Mouse (Mus musculus): ENCODE results near the gene Snx19. TPM values are rescaled to one million over a fixed set of nuclear protein-coding genes. Genes with fewer than 3 reads are reported as not detected.

Gene Snx19
- total and polyA plus RNA-seq, 3 experiments = 12.0 to 17.4 TPM; not detected in 1

GRCm38 (mm10) chr9:30431909-30432308 lies 5.0 kb downstream of the Snx19 start:
- peaks cover 1 to 9% of the 10 kb centered on the region in 2 experiments; a peak in 2 of 4 replicates for H3K36me3 ChIP-seq (ENCODE audit: control insufficient read depth in 1 of 2, insufficient read depth in 2 of 2, low read length in 2 of 2)
- no peak for DNase-seq (ENCODE audit: low read depth, low spot score)
- H3K4me1 ChIP-seq (ENCODE audit: control insufficient read depth in 1 of 2, insufficient read depth in 2 of 2, low read length in 2 of 2) = peaks cover 0 to 24% of the 10 kb centered on the region in 2 experiments; a peak in 2 of 4 replicates
- H3K79me2 ChIP-seq (ENCODE audit: control insufficient read depth, insufficient read depth, low read length, poor library complexity) = peaks cover 19% of the 10 kb centered on the region
- H3K9ac ChIP-seq (ENCODE audit: control insufficient read depth, low read depth, low read length, poor library complexity, severe bottlenecking) = no peak overlapping the region
- H3K27me3 ChIP-seq (ENCODE audit: control insufficient read depth in 1 of 2, insufficient read depth in 2 of 2, low read length in 2 of 2) = no peaks in the 10 kb centered on the region
- no peak overlapping the region for H3K27ac ChIP-seq (ENCODE audit: control insufficient read depth, low read depth, low read length)
- no peak for TF ChIP-seq POLR2AphosphoS2 (IDR thresholded peaks at IDR 0.05; ENCODE audit: low read length)
- TF ChIP-seq E2F4 (IDR thresholded peaks at IDR 0.05; ENCODE audit: borderline replicate concordance, low read depth, low read length) = no peak
- TF ChIP-seq SIN3A (IDR thresholded peaks at IDR 0.05; ENCODE audit: low read length) = no peak
- no peak for TF ChIP-seq POLR2AphosphoS5 (IDR thresholded peaks at IDR 0.05; ENCODE audit: borderline replicate concordance, low read depth, low read length)
- TF ChIP-seq MYB (IDR thresholded peaks at IDR 0.05; ENCODE audit: low read depth, low read length) = no peak
- no peak overlapping the region for H3K4me3 ChIP-seq (ENCODE audit: control insufficient read depth in 1 of 2, insufficient read depth in 1 of 2, low read depth in 2 of 2, low read length in 2 of 2)
- no peaks in the 10 kb centered on the region for H3K9me3 ChIP-seq (replicated peaks; ENCODE audit: insufficient read depth, low read length)

GRCm38 (mm10) chr9:30433914-30434313 lies 7.0 kb downstream of the Snx19 start:
- no peak overlapping the region for H3K9ac ChIP-seq (ENCODE audit: control insufficient read depth, low read depth, low read length, poor library complexity, severe bottlenecking)
- no peaks in the 10 kb centered on the region for H3K9me3 ChIP-seq (replicated peaks; ENCODE audit: insufficient read depth, low read length)
- H3K27me3 ChIP-seq (ENCODE audit: control insufficient read depth in 1 of 2, insufficient read depth in 2 of 2, low read length in 2 of 2) = no peaks in the 10 kb centered on the region
- H3K27ac ChIP-seq (ENCODE audit: control insufficient read depth, low read depth, low read length) = no peak overlapping the region
- H3K4me3 ChIP-seq (ENCODE audit: control insufficient read depth in 1 of 2, insufficient read depth in 1 of 2, low read depth in 2 of 2, low read length in 2 of 2) = no peak overlapping the region
- TF ChIP-seq ZMIZ1 (IDR thresholded peaks at IDR 0.05; ENCODE audit: low read depth, low read length) = no peak
- TF ChIP-seq CTCF (IDR thresholded peaks at IDR 0.05 in 2 of 3, conservative IDR thresholded peaks at IDR 0.05 in 1 of 3; ENCODE audit: control insufficient read depth in 1 of 3, insufficient read depth in 1 of 3, low read depth in 2 of 3, low read length in 3 of 3, poor library complexity in 1 of 3, severe bottlenecking in 1 of 3) = no peak
- no peak for TF ChIP-seq POLR2A (IDR thresholded peaks at IDR 0.05; ENCODE audit: control insufficient read depth in 1 of 2, insufficient read depth in 1 of 2, low read depth in 1 of 2, low read length in 2 of 2, poor library complexity in 1 of 2)
- TF ChIP-seq EP300 (IDR thresholded peaks at IDR 0.05; ENCODE audit: low read depth in 1 of 2, low read length in 2 of 2) = no peak
- TF ChIP-seq UBTF (IDR thresholded peaks at IDR 0.05; ENCODE audit: borderline replicate concordance, insufficient read depth, low read depth, low read length) = no peak
- no peak for TF ChIP-seq JUND (IDR thresholded peaks at IDR 0.05; ENCODE audit: low read depth, low read length)
- no peak for TF ChIP-seq MAX (IDR thresholded peaks at IDR 0.05; ENCODE audit: low read length)
- no peak for TF ChIP-seq TCF12 (IDR thresholded peaks at IDR 0.05; ENCODE audit: low read depth, low read length)
- no peak for TF ChIP-seq NRF1 (IDR thresholded peaks at IDR 0.05; ENCODE audit: insufficient read depth, low read depth, low read length, poor library complexity, severe bottlenecking)
- no peak for TF ChIP-seq CHD1 (IDR thresholded peaks at IDR 0.05; ENCODE audit: low read depth, low read length)
- no peak for TF ChIP-seq MEF2A (IDR thresholded peaks at IDR 0.05; ENCODE audit: extremely low read depth, insufficient replicate concordance, low read depth, low read length, poor library complexity, severe bottlenecking)
- TF ChIP-seq ZNF384 (IDR thresholded peaks at IDR 0.05; ENCODE audit: low read depth, low read length) = no peak
- no peak for TF ChIP-seq KAT2A (conservative IDR thresholded peaks at IDR 0.05; ENCODE audit: low read depth, low read length)
- TF ChIP-seq USF1 (IDR thresholded peaks at IDR 0.05; ENCODE audit: low read depth, low read length) = no peak
- no peak for TF ChIP-seq TAL1 (IDR thresholded peaks at IDR 0.05; ENCODE audit: low read length)
- no peak for TF ChIP-seq MYC (IDR thresholded peaks at IDR 0.05; ENCODE audit: low read depth, low read length)
- no peak for TF ChIP-seq RCOR1 (IDR thresholded peaks at IDR 0.05; ENCODE audit: low read depth, low read length)
- no peak for TF ChIP-seq SIN3A (IDR thresholded peaks at IDR 0.05; ENCODE audit: low read length)
- H3K36me3 ChIP-seq (ENCODE audit: control insufficient read depth in 1 of 2, insufficient read depth in 2 of 2, low read length in 2 of 2) = peaks cover 1 to 7% of the 10 kb centered on the region in 2 experiments; a peak in 3 of 4 replicates
- no peak for DNase-seq (ENCODE audit: low read depth, low spot score)
- H3K79me2 ChIP-seq (ENCODE audit: control insufficient read depth, insufficient read depth, low read length, poor library complexity) = peaks cover 3% of the 10 kb centered on the region; the same call in 1 of the 2 replicates
- peaks cover 0 to 10% of the 10 kb centered on the region in 2 experiments; a peak in 2 of 4 replicates for H3K4me1 ChIP-seq (ENCODE audit: control insufficient read depth in 1 of 2, insufficient read depth in 2 of 2, low read length in 2 of 2)

Measured in MEL (cell line).